Mouse (Mus musculus) megakaryocyte-erythroid progenitor cell, adult 5 weeks (primary cell): ENCODE results near the gene Napepld. TPM values are rescaled to one million over a fixed set of nuclear protein-coding genes. Genes with fewer than 3 reads are reported as not detected.

Experiments used
- polyA plus RNA-seq: library from polyadenylated mRNA; stranded (reverse); fragments of >175 nt; gene quantifications from 2 replicates; pipeline ENCODE4 v1.2.3, GENCODE M21; 2012

Napepld gene
- 0.66 and 1.2 TPM in 2 replicates for polyA plus RNA-seq

DNA sequence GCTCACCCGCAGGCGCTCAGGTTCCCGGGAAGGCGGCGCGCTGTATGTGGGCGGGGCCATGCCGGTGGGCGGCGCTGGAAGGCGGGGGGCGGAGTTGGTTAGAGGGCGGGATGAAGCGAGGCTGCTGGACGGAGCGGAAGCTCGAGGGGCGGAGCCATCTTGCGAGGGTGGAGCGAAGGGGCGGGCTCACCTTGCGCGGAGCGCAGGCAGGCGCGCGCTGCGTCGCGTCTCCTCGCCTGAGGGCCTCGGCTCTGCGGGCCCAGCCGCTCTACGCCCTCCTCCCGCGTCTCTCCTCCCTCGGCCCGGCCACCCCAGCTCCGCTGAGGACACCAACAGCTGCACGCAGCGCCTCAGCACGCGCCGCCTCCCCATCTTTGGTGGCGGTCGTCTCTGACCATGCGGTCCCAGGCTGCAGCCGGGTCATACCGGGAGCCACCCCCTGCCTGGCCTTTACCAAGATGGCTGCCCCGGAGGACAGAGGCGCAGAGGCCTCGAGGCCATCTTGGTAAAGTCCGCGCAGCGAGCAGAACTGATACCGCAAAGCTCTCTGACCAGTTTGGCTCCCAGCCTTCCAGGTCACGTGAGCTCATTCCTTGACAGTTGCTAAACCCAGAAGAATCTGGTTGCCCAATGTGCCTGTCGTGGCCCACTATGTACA, at the start of gene Napepld:
Gene Napepld, minus strand, starts transcription at position 46 of the 658 bp plus-strand sequence.

DNA sequence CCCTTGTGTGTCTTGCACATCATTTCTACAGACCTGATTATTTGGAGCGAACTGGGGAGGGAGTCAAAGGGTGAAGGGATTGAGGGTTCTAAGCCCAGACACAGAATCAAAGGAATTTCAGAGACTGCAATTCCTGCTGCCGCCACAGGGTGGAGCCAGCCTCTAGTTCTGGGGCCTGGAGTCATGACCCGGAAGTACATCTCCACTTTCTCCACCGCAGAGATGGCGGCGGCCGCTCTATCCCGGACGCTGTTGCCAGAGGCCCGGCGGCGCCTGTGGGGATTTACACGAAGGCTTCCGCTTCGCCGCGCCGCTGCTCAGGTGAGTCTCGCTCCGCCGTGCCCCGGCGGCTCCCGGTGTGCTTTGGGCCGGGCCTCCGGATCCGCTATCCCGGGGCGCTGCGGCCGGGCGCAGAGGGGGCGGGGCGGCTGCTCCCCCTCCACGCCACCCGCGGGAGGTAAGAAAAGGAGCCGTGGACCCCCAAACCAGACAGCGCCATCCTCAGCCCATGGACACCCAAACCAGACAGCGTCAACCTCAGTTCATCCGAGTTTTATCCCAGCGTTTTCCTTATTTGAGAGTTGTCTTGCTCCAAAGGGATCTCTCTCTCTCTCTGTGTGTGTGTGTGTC, 35.9 kb upstream of the Napepld start, which contains the start of gene Pmpcb:
Gene Pmpcb, plus strand, starts transcription at position 186 of the 630 bp plus-strand sequence.

DNA sequence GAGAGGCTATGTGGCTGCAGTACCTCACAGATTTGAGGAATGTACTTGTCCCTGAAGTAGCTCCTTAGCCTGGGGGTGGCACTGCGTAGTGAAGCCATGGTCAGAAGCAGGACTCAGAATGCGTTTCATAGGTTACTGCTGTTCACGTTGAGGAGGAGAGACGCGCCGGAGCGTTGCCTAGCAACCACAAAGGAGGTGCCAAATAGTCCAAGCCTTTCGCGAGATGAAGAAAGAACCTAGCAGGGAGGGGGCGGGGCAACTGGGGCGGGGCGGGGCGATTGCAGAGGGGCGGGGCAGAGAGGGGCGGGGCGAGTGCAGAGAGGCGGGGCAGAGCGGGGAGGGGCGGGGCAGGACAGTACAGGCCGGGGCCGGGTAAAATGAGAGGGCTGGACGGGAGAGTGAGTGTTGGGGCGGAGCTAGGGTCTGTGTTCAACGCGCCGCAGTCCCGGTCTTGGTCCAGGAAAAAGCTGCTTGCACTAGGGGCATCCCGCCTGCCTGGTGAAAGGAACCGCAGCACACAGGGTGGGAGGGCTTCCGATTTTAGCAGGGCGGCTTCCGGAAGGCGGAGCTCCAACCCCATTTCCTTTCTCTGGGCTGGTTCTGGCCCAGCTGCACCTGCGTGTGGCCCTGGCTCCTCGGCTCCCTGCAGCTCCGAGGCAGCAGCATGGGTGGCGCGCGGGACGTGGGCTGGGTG, 55.6 kb downstream of the Napepld start, which contains the start of the genes Fbxl13 and Armc10:
Gene Fbxl13, minus strand, starts transcription at position 196 of the 694 bp plus-strand sequence.
Gene Armc10, plus strand, starts transcription at position 375 of the 694 bp plus-strand sequence.

Other genes starting within 250 kb of the Napepld start
- not detected in 2 replicates for gene Lrrc17, start 157.8 kb downstream of the Napepld start, polyA plus RNA-seq
- 0.03 and 0.20 TPM in 2 replicates for gene Fbxl13, start 55.8 kb downstream of the Napepld start, polyA plus RNA-seq
- 37.5 and 45.9 TPM in 2 replicates for gene Armc10, start 55.6 kb downstream of the Napepld start, polyA plus RNA-seq
- 43.5 and 44.4 TPM in 2 replicates for gene Pmpcb, start 35.7 kb upstream of the Napepld start, polyA plus RNA-seq
- gene Dnajc2, start 83.9 kb upstream of the Napepld start, polyA plus RNA-seq = 62.1 and 64.1 TPM in 2 replicates
- 8.4 and 10.8 TPM in 2 replicates for gene Psmc2, start 83.9 kb upstream of the Napepld start, polyA plus RNA-seq
- gene Slc26a5, start 164.2 kb upstream of the Napepld start, polyA plus RNA-seq = not detected in 2 replicates